Mouse (Mus musculus): ENCODE measurements around the gene Vcl.

GRCm38 (mm10) chr14:20962906-20963305, 33.7 kb downstream of the Vcl start:
- TF ChIP-seq POLR2A (IDR thresholded peaks at IDR 0.05; ENCODE audit: insufficient read length, low read depth) (no peak), REST (IDR thresholded peaks at IDR 0.05; ENCODE audit: insufficient read depth, insufficient read length) (no peak), MYOG (IDR thresholded peaks at IDR 0.05; ENCODE audit: control insufficient read depth in 1 of 3, insufficient read depth in 1 of 3, insufficient read length in 2 of 3, low read depth in 2 of 3) (no peak)
